Mouse (Mus musculus): ENCODE measurements at regions not wholly inside any gene's neighbourhood (a gene's known extent, or its start where the extent isn't known, plus 50 kb on each side); places are given as distances from the start of the nearest gene placed in this dataset.

DNA sequence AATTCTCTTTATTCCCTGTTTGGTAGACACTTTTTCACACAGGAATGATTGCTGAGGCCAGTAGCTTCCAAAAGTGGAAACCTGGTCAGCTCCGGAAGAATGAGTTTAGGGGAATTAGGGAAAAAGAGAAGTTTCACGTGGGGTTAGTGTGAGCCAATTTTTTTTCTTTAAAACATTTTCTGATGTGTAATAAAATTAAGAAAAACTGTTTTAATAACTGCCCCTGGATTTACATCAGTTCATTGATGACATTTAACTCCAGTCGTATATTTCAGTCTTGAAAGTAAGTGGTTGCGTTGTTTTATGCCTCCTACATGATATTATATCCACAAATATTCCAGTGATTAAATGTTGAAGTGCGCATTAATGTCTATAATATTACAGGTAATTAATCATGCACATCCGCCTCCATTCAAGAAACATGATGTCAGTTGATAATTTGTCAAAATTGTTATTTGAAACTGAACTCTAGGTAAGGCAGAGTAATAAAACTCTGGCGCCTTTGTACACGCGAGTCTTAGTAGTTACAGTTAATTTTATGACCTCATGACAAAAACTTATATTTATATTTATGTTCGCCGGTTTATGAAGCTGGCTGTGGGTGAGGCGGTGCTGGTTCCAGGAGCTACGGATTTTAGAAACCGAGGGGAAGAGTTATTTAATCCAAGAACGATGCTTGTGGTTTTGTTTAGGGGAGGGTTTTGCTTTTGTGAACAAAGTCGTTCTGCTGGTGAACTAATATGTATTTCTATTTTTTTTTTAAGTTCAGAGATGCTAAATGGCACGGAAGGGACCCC lies 252.5 kb upstream of the Nfe2l3 start:
- ATAC-seq (ENCODE audit: extremely low read depth, insufficient number of reproducible peaks, low FRiP score, poor library complexity, severe bottlenecking), result no peak

- no peak for ATAC-seq (ENCODE audit: extremely low read depth, insufficient number of reproducible peaks, low FRiP score, poor library complexity, severe bottlenecking)
Measured at GRCm38 (mm10) chr6:51180881-51181875, 251.3 kb upstream of the Nfe2l3 start.

DNA sequence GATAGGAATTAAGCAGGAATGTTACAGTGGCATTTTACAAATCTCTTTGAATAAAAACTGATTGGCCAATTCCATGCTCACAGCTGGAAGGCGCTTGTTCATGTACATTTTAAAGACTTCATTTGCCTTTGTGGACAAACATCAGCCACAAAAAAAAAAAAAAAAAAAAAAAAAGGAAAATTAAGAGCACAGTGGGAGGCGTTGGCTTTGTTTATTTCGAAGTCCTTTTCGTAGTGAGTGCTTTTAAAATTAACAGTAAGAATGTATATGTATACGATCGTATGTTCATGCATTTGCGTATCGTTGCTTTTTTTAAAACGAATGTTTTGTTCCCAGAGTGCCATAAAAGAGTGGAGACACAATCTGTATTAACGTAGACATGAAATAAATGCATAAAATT lies 250.6 kb upstream of the Nfe2l3 start:
- no peak for ATAC-seq (ENCODE audit: extremely low read depth, insufficient number of reproducible peaks, low FRiP score, poor library complexity, severe bottlenecking)

- no peak for ATAC-seq (ENCODE audit: extremely low read depth, insufficient number of reproducible peaks, low FRiP score, poor library complexity, severe bottlenecking)
Measured at GRCm38 (mm10) chr6:51182771-51183284, 249.6 kb upstream of the Nfe2l3 start.

- no peak for ATAC-seq (ENCODE audit: extremely low read depth, insufficient number of reproducible peaks, low FRiP score, poor library complexity, severe bottlenecking)
Measured at GRCm38 (mm10) chr6:51183576-51184420, 248.7 kb upstream of the Nfe2l3 start.

GRCm38 (mm10) chr6:51184500-51184899 lies 248.0 kb upstream of the Nfe2l3 start:
- ATAC-seq (ENCODE audit: extremely low read depth, insufficient number of reproducible peaks, low FRiP score, poor library complexity, severe bottlenecking), result no peak

DNA sequence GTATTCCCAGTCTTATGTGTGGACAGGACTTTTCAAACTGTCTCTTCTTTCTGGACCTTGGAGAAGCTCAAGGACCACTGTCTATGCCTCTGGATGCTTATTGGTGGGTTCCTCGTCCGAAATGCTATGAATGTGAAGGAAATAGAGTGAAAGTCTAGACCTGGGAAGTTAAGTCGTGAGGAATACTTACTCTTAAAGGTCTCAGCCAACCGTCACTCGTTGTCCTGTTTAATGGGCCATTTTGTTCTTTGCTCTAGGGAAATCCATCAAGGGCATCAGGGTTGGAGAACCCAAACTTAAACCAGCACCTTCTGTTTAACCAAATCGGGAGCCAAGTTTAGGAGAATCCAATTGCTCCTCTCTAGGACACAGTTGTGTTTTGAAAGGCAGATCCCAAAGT lies 247.3 kb upstream of the Nfe2l3 start:
- no peak for ATAC-seq (ENCODE audit: extremely low read depth, insufficient number of reproducible peaks, low FRiP score, poor library complexity, severe bottlenecking)

DNA sequence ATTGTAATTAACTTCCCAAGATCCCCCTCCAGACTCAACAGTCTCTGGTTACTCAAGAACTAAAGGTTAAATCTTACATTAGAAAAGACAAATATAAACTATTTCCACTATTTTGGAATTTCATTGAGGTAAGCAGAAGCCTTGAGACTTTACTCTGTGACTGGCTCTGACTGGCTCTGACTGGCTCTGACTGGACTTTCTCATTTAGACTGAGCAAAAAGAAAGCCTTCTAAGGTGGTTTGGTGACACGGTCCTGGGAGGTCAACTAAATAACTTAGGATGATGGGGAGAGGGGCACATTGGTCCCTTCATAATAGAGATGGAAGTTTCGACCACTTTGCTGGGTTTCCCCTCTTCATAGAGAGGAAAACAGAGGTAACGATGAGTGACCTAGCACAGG lies 243.3 kb upstream of the Nfe2l3 start:
- ATAC-seq (ENCODE audit: extremely low read depth, insufficient number of reproducible peaks, low FRiP score, poor library complexity, severe bottlenecking), result no peak

- ATAC-seq (ENCODE audit: extremely low read depth, insufficient number of reproducible peaks, low FRiP score, poor library complexity, severe bottlenecking), result no peak
Measured at GRCm38 (mm10) chr6:51192826-51193225, 239.6 kb upstream of the Nfe2l3 start.

DNA sequence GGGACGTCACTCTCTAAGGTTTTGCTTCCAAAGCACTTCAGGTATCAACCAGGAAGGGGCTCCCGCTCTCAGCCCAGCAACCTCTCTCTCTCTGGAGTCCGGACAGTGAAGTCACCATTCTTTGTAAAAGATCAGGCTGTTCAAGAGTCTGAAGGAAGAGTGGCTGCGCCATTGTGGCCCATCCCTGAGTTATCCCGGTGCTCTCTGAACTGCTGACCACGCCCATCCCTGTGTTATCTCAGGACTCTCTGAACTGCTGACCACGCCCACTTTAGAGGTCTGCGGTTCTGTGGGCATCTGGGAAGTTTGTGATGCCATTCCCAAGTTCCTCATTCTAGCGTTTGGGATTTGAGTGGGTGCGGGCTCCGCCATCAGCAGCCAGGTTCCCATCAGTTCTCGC lies 239.1 kb upstream of the Nfe2l3 start:
- ATAC-seq (ENCODE audit: extremely low read depth, insufficient number of reproducible peaks, low FRiP score, poor library complexity, severe bottlenecking), result no peak

GRCm38 (mm10) chr6:51196391-51196790 lies 236.1 kb upstream of the Nfe2l3 start:
- no peak for ATAC-seq (ENCODE audit: extremely low read depth, insufficient number of reproducible peaks, low FRiP score, poor library complexity, severe bottlenecking)

DNA sequence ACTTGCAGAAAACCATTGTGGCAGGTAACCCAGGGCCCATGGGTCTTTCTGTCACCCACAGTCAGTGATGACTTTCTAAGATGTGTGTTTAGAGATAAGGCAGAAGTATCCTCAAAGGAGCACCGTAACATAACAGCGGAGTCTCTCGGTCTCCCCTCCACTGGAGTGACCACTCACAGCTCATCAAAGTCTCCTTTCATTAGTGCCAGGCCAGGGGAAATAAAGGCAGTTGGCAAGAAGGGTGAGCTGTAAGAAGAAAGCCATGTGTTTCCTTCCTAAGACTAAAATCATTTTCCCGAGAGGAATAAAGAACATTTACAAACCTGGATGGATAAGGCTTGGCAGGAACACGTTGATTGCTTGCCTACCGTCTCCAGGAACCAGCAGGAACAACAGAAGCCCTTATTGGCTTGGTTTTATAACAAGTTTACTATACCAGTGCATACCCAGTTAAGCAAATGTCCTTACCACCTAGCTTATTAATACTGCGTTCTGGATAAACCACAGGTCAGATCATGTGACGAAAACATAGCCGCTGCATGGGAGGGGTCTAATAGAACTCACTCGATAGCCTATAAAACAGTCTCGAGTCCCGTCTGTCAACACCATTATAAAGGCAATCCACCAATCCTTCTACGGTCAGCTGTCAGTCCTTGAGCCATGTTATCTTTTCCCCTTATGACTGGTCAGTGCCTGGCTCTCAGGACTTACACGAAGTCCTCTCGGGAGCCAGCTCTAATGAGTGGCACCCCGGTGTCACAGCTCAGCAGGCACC lies 235.3 kb upstream of the Nfe2l3 start:
- ATAC-seq (ENCODE audit: extremely low read depth, insufficient number of reproducible peaks, low FRiP score, poor library complexity, severe bottlenecking), result no peak

GRCm38 (mm10) chr6:51200207-51200606 lies 232.3 kb upstream of the Nfe2l3 start:
- no peak for ATAC-seq (ENCODE audit: extremely low read depth, insufficient number of reproducible peaks, low FRiP score, poor library complexity, severe bottlenecking)

DNA sequence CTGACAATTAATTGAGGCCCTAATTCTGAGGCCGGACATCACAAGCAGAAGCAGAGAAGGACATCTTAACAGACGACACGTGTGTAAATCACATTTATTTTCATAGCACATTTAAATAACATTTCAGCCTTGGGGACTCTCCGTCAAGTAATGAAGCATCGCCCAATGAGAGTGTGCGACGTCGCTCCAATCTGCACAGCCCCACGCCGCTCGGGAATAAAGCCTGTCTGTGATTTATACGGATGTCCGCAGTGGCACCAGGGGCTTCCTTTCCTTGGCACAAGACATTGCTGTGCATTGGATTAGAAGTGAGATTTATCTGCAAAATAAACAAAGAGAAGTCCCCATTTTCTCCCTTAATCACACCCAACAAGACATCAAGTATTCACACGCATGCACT lies 231.6 kb upstream of the Nfe2l3 start:
- ATAC-seq (ENCODE audit: extremely low read depth, insufficient number of reproducible peaks, low FRiP score, poor library complexity, severe bottlenecking), result no peak

GRCm38 (mm10) chr6:51204306-51204705 lies 228.2 kb upstream of the Nfe2l3 start:
- no peak for ATAC-seq (ENCODE audit: extremely low read depth, insufficient number of reproducible peaks, low FRiP score, poor library complexity, severe bottlenecking)

DNA sequence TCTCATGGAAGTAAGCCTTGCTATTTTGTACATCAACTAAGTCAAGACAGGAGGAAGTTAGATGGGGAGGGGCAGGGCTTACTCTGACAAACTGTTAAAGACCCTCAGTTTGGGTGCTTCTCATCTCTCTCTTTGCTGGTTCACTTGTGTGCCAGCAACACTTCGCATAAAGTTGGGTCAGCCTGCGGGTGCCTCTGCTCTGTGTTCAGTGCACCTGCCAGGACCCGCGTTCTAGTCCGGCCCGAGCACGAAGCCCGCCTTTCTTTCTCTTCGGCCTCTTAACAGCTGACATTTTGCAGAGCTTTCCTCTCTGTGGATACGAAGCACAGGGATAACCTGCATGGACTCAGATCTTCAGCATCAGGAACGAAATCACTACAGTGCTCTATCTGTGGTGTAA lies 227.1 kb upstream of the Nfe2l3 start:
- ATAC-seq (ENCODE audit: extremely low read depth, insufficient number of reproducible peaks, low FRiP score, poor library complexity, severe bottlenecking), result no peak

DNA sequence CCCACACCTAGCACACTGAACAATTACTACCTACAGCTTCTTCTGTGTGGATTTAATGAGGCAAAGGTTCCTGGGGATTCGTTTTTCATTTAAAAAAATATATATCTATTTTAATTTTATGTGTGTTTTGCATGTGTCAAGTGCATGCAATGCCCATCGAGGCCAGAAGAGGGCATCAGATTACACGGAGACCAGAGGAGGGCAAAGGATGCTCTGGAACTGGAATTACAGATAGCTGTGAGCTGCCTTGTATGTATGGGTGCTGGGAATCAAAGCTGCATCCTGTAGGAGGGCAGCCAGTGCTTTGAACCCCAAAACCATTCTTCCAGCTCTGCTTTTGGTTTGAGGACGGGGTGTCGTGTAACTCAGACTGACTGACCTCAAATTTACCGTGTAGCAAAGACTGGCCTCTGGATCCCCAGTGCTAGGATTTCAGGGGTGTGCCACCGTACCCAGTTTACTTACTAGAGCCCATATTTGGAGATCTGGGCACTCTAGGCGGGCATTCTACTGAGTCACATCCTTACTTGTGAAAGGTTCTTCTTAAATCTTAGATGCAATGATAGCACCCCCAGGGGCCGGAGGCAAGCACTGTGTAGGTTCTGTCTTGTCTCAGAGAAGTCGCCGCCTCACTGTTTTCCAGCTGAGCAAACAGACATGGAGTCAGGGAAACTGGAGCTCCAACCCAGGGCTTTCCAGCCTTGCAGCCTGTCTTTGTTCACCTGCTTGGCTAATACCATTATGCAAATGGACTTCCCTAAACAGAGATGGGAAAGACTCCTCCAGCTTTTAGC lies 225.6 kb upstream of the Nfe2l3 start:
- ATAC-seq (ENCODE audit: extremely low read depth, insufficient number of reproducible peaks, low FRiP score, poor library complexity, severe bottlenecking), result no peak; the same call in 1 of the 2 replicates

All from neutrophil, adult 5-6 weeks (primary cell).